Mouse (Mus musculus) 3134 (cell line): ENCODE results near the gene Cln6.
"Not testable (repeated sequence)": the region's sequence is repeated elsewhere in the genome, so short reads cannot be mapped to it uniquely, and the experiment has no call there.

Source experiments
- DNase-seq: peaks from one replicate; pipeline ENCODE4 v3.0.0-alpha.2; 2011; ENCODE audit warnings: low spot score; ENCODE audit not compliant: insufficient read length; ENCODE audit errors: extremely low read depth

The Cln6 gene

DNA sequence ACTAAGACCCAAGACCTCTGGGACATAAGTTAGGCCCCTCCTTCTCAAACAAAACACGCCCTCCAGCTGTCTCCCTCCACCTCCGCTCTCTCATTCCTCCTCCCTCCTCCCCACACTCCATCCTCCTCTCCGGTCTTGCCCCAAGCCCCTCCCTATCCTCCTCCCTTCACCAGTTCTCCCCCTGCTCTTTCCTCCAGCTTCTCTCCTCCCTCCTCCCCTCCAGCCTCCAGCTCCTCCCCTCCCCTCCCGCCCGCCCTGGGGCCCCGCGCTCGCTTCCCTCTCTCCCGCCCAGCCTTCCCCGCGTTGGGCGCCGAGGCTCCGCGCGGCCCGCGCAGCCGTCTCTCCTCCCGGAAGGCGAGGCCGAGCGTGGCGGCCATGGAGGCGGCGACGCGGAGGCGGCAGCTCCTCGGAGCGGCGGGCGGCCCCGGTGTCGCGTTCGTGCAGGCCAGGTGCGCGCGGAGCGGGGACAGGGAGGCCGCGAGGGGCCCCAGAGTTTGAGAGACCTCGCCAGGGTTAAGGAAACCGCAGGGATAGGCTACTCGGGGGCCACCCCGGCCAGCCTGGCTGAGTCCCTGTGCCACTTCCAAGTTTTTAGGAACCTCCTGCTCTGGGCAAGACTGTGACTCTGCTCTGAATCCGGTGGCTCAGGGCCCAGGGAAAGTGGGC is at the start of gene Cln6:
TSS of gene Cln6 (plus strand) at position 280 of the 666 bp plus-strand sequence.
- DNase-seq, result peak; percentile 90

DNA sequence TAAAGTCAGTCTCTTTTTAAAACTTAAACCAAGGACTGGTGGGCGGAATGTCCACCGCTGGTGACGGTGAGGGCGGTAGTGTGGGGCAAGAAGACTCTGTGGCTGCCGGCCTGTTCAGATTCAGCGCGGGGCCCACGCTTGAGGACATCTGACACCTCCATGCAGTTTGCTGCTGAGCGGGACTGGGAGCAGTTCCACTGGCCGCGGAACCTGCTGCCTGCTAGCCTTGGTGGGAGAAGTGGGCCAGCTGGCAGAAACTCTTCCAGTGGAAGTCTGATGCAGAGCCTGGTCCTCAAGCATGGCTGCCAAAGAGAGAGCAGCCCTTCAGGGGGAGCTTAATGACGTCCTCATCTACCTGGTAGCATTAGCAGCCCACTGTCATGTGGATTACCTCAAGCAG is 48.7 kb upstream of the Cln6 start:
- DNase-seq, result no peak

DNA sequence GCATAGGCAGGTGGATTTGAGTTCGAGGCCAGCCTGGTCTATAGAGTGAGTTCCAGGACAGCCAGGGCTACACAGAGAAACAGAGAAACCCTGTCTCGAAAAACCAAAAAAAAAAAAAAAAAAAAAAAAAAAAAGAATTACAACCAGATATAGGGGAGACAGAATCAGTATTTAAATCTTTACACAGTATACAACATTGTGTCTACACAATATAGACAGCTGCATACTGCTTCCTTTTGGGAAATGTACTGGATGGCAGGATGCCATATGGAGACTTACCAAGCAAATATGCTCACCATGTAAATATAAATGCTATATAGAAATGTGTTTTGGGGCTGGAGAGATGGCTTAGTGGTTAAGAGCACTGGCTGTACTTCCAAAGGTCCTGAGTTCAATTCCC is 39.4 kb upstream of the Cln6 start:
- DNase-seq, result not testable (repeated sequence)

GRCm38 (mm10) chr9:62810095-62810494 is 28.5 kb upstream of the Cln6 start:
- no peak for DNase-seq

- peak; percentile 70 for DNase-seq
Measured at GRCm38 (mm10) chr9:62810543-62811515, 27.8 kb upstream of the Cln6 start.

GRCm38 (mm10) chr9:62811516-62812121 is 27.0 kb upstream of the Cln6 start, which contains the start of gene Fem1b:
Gene Fem1b (minus strand): TSS chr9:62811934.
- DNase-seq, result peak; percentile 93

- DNase-seq, result peak; percentile 19
Measured at GRCm38 (mm10) chr9:62812216-62813049, 26.2 kb upstream of the Cln6 start.

GRCm38 (mm10) chr9:62814751-62815150 is 23.8 kb upstream of the Cln6 start:
- no peak for DNase-seq

DNA sequence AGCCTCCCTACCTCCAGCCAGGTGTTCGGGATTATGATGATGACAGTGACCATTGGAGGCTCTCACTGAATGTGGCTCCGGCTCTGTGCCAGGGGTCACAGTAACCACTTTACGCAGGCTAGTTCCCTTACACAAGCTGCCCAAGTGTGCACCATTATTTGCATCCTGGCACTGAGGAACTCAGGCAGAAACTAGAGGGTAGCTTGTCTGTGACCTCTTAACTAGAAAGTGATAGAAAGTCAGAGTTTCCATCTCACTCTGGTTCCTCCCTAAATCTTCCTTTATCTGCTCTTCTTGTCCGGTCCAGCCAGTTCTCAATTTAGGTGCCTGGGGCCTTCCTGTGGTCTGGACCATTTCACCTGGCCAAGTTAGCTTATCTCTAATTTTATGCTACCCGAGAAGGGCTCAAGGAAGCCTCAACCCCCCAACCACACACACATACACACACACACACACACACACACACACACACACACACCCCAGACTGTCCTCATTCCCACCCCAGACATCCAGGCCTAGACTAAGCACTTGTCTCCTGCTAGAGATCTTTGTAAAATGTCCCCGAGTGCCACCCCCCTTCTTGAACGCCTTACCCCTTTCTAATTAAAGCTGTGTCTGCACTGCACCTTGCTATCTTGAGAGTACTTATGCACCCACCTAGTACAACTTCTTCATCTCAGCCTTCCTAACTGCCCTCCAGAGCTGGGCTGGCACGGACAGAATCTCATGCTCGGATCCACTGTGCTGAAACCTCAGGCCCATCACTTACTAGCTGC is 22.1 kb upstream of the Cln6 start:
- no peak for DNase-seq

GRCm38 (mm10) chr9:62817099-62817571 is 21.4 kb upstream of the Cln6 start:
- peak; percentile 28 for DNase-seq

- peak; percentile 52 for DNase-seq
Measured at GRCm38 (mm10) chr9:62817828-62818614, 20.6 kb upstream of the Cln6 start.

GRCm38 (mm10) chr9:62819494-62819893 is 19.1 kb upstream of the Cln6 start:
- no peak for DNase-seq

DNA sequence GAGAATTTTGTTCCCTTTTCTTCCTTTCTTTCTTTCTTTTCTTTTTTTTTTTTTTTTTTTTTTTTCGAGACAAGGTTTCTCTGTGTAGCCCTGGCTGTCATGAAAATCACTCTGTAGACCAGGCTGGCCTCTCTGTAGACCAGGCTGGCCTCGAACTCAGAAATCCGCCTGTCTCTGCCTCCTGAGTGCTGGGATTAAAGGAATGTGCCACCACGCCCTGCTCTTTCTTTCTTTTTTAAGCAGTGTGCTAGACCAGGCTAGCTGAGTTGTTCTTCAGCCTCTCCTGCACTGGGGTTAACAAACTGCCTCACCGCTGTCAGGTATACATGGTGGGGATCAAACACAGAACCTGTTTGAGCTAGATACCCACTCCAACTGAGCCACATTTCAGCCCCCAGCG is 18.7 kb upstream of the Cln6 start:
- not testable (repeated sequence) for DNase-seq

DNA sequence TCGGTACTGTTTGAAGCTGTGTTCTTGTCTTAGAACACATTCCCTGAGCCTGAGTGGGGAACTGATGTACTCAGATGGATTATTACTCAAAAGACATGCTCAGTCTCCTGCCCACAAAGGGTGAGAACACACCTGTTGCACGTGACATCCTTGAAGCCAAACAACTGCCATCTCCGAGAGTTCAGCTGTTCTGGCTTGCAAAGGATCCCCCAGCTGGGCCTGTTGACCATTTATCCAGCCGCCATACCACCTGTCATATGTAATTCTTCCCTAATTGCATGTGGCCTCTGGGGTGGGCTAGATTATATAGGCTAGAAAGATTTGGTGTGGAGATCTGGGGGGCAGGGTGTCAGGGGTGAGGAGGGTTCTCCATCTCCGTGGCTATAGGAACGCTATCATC is 17.8 kb upstream of the Cln6 start:
- DNase-seq, result no peak

- DNase-seq, result no peak
Measured at GRCm38 (mm10) chr9:62821811-62822210, 16.8 kb upstream of the Cln6 start.

DNA sequence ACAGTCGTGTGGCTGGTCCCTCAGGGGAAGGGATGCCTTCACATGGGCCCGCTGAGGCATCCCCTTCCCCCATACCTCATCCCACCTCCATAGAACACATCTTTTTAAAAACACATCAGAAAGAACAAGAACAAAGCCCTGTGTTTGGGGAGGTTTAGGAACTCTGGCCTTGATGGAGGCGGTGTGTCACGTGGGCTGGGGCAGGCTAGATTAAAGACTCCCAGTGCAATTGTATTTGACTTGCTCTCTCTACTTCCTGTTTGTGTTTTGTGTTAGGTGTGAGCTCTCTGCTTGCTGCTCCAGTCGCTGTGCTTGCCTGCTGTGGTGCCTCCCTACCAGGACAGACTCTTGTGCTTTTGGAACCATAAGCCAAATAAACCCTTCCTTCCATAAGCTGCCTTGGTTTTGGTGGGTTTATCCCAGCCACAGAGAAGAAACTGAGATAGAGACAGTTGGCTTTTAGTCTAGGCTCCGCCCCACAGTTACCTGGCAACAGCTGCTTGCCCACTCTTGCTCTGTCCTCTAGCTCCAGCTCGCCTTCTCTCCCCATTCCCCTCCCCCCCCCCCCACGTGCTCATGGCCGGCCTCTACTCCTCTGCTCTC is 12.7 kb upstream of the Cln6 start:
- DNase-seq, result no peak

- DNase-seq, result no peak
Measured at GRCm38 (mm10) chr9:62826456-62826855, 12.1 kb upstream of the Cln6 start.

DNA sequence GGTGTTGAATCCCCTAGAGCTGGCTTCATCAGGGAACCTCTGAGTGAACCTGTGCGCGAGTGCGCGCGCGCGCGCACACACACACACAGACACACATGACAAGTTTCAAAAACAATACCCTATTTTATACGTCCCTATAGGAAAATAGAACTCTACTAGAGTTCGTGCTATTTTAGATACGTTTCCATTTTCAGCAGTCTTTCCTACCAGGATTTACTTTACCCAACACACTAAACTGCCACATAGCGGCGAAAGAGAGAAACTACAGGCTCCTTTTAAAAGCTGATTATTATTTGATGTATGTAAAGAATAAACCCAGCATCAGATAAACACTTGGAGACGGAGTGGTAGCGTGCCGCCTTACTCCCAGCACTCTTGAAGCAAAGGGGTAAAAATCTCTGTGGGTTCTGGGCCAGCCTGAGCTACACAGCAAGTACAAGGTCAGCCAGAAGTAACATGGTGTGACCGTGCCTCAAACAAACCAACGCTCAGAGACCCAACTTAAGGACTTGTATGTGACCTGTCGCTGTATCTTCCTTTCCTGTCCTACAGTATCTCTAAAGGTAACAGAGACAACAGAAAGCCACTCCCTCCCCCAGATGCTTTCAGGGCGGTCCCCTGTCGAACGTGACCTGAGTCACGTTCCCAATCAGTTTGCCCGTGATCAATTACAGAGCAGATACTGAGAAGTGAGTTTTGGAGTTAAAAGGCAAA is 10.5 kb upstream of the Cln6 start:
- DNase-seq, result peak; percentile 56
